Mouse (Mus musculus) olfactory bulb, adult 2 months (tissue): ENCODE data around the gene Nacc1. TPM values are rescaled to one million over a fixed set of nuclear protein-coding genes. Genes with fewer than 3 reads are reported as not detected.

Source experiments
- H3K27ac ChIP-seq: fragments of 200-500 bp; 2 replicates; pipeline ENCODE4 v1.5.1; 2012; ENCODE audit warnings: low read depth, low read length; ENCODE audit not compliant: insufficient read depth
- H3K4me1 ChIP-seq: fragments of 200-500 bp; 2 replicates; pipeline ENCODE4 v1.6.1; 2012; ENCODE audit warnings: low read length; ENCODE audit not compliant: control insufficient read depth, insufficient read depth
- H3K4me3 ChIP-seq: fragments of 200-500 bp; 2 replicates; pipeline ENCODE4 v1.5.1; 2012; ENCODE audit warnings: mild to moderate bottlenecking, low read depth, low read length, moderate library complexity; ENCODE audit not compliant: insufficient read depth
- CTCF ChIP-seq: fragments of 200-500 bp; IDR thresholded peaks from 2 replicates; pipeline ENCODE4 v1.5.1; 2012; ENCODE audit warnings: low read depth, mild to moderate bottlenecking, low read length, moderate library complexity; ENCODE audit not compliant: insufficient read depth
- POLR2A ChIP-seq: fragments of 200-500 bp; IDR thresholded peaks from 2 replicates; pipeline ENCODE4 v1.6.1; 2012; ENCODE audit warnings: mild to moderate bottlenecking, low read depth, low read length, moderate library complexity; ENCODE audit not compliant: insufficient read depth
- WGBS: fragments of 180-500 bp; shearing (Covaris S2); methylation state at CpG from one replicate; pipeline ENCODE4 v1.1.7; 2018; 5-methylcytosine and 5-hydroxymethylcytosine counted together
- polyA plus RNA-seq: library from polyadenylated mRNA; stranded (reverse); fragments of >200 nt; gene quantifications from 2 replicates; pipeline ENCODE4 v1.2.4, GENCODE M21; 2012; ENCODE audit warnings: low replicate concordance; ENCODE audit not compliant: missing spikeins, insufficient read depth, insufficient read length

Nacc1 gene
- polyA plus RNA-seq, 1 experiment, result not detected

- TF ChIP-seq POLR2A (no peak), CTCF (no peak)
- WGBS, result 89% methylated on average over 5 of the region's 5 CpGs
Measured at GRCm38 (mm10) chr8:84718476-84718875, 30.8 kb upstream of the Nacc1 start.

DNA sequence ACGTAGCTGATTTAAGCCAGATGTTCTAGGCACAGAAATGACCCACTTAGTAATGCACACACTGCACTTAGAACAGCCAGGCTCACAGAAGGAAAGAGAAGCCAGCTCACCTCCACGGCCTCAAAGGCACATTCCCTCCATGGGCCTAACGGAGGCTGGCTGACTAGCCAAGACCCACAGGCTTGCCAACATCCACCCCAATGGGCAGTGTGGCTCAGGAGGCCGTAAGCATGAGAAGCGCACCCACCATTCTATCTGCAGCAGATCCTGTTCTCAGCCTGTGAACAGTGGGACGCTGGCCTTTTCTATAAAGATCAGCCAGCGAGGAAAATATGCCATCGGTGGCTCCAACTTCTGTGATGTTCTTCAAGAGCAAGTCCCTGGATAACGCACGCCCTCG is 29.1 kb upstream of the Nacc1 start:
- H3K27ac ChIP-seq, result no peak overlapping the region
- TF ChIP-seq CTCF (no peak), POLR2A (no peak)
- H3K4me1 ChIP-seq, result peaks cover 37% of the 10 kb centered on the region
- WGBS, result 74% methylated on average over 11 of the region's 11 CpGs
- H3K4me3 ChIP-seq, result no peak overlapping the region

More at GRCm38 (mm10) chr8:84718476-84718875, 30.8 kb upstream of the Nacc1 start:
- Histone ChIP-seq H3K27ac (no peak overlapping the region), H3K4me1 (peaks cover 34% of the 10 kb centered on the region), H3K4me3 (no peak overlapping the region)

GRCm38 (mm10) chr8:84715893-84716468 is 28.3 kb upstream of the Nacc1 start:
- no peak overlapping the region for H3K27ac ChIP-seq
- 58% methylated on average over 27 of the region's 27 CpGs for WGBS

DNA sequence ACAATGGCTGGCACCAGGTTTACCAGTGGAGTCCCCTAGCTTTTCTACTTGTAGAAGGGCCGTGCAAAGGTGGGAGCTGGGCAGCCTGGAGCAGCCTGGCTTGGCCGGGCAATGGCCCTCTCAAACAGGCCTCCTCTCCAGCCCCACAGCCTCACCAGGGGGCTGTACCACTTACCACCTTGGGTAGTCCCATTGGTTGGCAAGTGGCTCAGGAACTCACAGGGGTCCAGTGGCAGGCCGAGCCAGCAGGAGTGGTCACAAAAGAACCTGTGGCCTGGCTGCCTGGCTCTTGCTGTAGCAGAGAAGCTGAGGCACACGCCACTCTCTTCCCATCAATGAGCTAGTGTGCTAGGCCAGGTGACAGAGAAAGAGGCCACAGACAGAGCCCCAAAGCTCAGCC is 26.5 kb upstream of the Nacc1 start:
- TF ChIP-seq CTCF, result no peak
- TF ChIP-seq POLR2A, result no peak
- H3K27ac ChIP-seq, result no peak overlapping the region

More at GRCm38 (mm10) chr8:84715893-84716468, 28.3 kb upstream of the Nacc1 start:
- Histone ChIP-seq H3K4me1 (peaks cover 37% of the 10 kb centered on the region), H3K4me3 (no peak overlapping the region)
- TF ChIP-seq POLR2A (no peak), CTCF (no peak)

GRCm38 (mm10) chr8:84713381-84713780 is 25.7 kb upstream of the Nacc1 start:
- Histone ChIP-seq H3K4me3 (no peak overlapping the region), H3K27ac (0 out of 2 replicates have a peak overlapping the region, but pooled peaks have one; percentile 55), H3K4me1 (peaks cover 44% of the 10 kb centered on the region)
- no peak for TF ChIP-seq CTCF
- no peak for TF ChIP-seq POLR2A
- WGBS, result 59% methylated on average over 4 of the region's 4 CpGs

More for the DNA sequence above, 26.5 kb upstream of the Nacc1 start:
- WGBS, result 66% methylated on average over 4 of the region's 4 CpGs
- Histone ChIP-seq H3K4me3 (no peak overlapping the region), H3K4me1 (peaks cover 41% of the 10 kb centered on the region)

- Histone ChIP-seq H3K27ac (0 out of 2 replicates have a peak overlapping the region, but pooled peaks have one; percentile 55), H3K4me3 (no peak overlapping the region), H3K4me1 (peaks cover 44% of the 10 kb centered on the region)
- TF ChIP-seq CTCF (no peak), POLR2A (no peak)
- 52% methylated on average over 3 of the region's 3 CpGs for WGBS
Measured at GRCm38 (mm10) chr8:84712759-84713120, 25.1 kb upstream of the Nacc1 start.

- TF ChIP-seq POLR2A, result no peak
- TF ChIP-seq CTCF, result no peak
- Histone ChIP-seq H3K27ac (0 out of 2 replicates have a peak overlapping the region, but pooled peaks have one; percentile 25), H3K4me1 (peaks cover 46% of the 10 kb centered on the region), H3K4me3 (no peak overlapping the region)
- WGBS, result 36% methylated on average over 11 of the region's 11 CpGs
Measured at GRCm38 (mm10) chr8:84711933-84712758, 24.5 kb upstream of the Nacc1 start.

DNA sequence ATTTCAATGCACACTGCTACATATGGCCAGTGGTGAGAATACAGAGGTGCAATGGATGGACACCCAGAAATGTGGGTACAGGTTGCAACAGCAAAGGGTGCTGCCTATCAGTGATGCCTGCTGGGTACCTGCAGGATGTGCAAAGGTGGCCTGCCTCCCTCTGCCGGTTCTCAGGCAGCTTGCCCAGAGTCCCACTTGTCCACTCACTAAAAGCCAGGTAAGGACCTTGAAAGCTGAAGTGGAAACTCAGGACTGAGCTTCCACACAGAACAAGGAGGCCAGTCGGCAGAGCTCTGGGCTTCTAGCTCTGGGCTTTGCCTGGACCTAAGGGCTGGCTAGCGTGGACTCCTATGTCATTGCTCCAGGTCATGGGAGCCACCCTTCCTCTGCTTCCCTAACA is 23.6 kb upstream of the Nacc1 start:
- 48% methylated on average over 3 of the region's 3 CpGs for WGBS
- no peak for TF ChIP-seq POLR2A
- no peak for TF ChIP-seq CTCF
- H3K4me1 ChIP-seq, result peaks cover 43% of the 10 kb centered on the region
- H3K4me3 ChIP-seq, result no peak overlapping the region
- no peak overlapping the region for H3K27ac ChIP-seq

GRCm38 (mm10) chr8:84709931-84710330 is 22.3 kb upstream of the Nacc1 start:
- WGBS, result 84% methylated on average over 1 of the region's 1 CpGs
- Histone ChIP-seq H3K4me3 (no peak overlapping the region), H3K4me1 (peaks cover 44% of the 10 kb centered on the region), H3K27ac (no peak overlapping the region)
- TF ChIP-seq CTCF (no peak), POLR2A (no peak)
